Mouse (Mus musculus) liver, adult (tissue): ENCODE data around the gene Sp9.

Experiments
- GATA4 ChIP-seq: IDR thresholded peaks from 2 replicates; pipeline ENCODE4 v1.6.1; 2014; ENCODE audit warnings: mild to moderate bottlenecking, low read length; ENCODE audit not compliant: insufficient replicate concordance

The Sp9 gene

DNA sequence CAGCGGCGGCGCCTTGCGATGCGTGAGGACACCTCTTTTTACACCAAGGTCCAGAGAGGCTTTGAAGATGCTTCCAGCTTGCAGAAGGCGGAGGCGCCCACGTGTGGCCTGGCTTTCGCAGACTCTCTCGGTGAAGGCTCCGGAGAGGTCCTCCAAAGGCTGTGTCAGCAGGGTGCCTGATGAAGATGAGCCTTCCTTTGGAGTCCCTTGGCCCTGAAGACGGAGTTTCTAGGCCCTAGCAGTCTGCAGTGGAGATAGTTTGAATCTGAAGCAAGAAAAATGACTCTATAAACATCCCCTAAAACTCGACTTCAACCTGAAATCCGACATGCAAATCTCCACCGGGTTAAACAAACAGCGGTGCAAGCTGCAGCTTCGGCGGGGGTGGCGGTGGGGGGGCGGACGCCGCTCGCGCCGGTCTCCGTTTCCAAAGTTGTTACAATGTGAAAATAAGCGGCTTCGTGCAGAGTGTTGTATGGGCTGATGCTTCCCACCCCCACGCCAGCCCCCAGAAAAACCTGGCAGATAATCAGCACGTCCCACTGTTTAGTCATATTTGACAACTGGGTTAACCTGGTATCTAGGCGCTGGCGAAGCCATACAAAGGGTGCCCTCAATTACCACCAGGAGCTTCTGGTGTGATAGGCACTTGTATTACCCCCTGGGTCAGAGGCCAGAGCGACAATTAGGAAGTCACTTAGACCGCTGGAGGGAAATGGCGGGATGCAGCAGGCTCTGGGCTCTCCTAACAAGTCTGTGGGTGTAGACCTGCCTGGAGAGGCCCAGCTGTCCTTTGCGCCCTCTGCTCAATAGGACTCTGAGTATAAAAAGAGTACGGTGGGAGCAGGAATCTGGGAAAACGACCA is 899 bp upstream of the Sp9 start:
- no peak for TF ChIP-seq GATA4

GRCm38 (mm10) chr2:73272351-73273248 is 875 bp downstream of the Sp9 start:
- TF ChIP-seq GATA4 = no peak

DNA sequence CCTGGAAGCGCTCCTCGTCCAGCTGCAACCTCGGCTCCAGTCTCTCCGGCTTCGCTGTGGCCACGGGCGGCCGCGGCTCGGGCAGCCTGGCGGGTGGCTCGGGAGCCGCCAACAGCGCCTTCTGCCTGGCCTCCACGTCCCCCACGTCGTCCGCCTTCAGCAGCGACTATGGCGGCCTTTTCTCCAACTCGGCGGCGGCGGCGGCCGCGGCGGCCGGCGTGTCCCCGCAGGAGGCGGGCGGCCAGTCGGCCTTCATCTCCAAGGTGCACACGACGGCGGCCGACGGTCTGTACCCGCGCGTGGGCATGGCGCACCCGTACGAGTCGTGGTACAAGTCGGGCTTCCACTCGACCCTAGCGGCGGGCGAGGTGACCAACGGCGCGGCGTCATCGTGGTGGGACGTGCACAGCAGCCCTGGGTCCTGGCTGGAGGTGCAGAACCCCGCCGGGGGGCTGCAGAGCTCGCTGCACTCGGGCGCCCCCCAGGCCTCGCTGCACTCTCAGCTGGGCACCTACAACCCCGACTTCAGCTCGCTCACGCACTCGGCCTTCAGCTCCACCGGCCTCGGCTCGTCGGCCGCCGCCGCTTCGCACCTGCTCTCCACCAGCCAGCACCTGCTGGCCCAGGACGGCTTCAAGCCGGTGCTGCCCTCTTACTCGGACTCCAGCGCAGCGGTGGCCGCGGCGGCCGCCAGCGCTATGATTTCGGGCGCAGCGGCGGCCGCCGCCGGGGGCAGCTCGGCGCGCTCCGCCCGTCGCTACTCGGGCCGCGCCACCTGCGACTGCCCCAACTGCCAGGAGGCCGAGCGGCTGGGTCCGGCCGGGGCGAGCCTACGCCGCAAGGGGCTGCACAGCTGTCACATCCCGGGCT is 1.8 kb downstream of the Sp9 start:
- no peak for TF ChIP-seq GATA4

GRCm38 (mm10) chr2:73274119-73274920 is 2.6 kb downstream of the Sp9 start:
- TF ChIP-seq GATA4 = no peak

DNA sequence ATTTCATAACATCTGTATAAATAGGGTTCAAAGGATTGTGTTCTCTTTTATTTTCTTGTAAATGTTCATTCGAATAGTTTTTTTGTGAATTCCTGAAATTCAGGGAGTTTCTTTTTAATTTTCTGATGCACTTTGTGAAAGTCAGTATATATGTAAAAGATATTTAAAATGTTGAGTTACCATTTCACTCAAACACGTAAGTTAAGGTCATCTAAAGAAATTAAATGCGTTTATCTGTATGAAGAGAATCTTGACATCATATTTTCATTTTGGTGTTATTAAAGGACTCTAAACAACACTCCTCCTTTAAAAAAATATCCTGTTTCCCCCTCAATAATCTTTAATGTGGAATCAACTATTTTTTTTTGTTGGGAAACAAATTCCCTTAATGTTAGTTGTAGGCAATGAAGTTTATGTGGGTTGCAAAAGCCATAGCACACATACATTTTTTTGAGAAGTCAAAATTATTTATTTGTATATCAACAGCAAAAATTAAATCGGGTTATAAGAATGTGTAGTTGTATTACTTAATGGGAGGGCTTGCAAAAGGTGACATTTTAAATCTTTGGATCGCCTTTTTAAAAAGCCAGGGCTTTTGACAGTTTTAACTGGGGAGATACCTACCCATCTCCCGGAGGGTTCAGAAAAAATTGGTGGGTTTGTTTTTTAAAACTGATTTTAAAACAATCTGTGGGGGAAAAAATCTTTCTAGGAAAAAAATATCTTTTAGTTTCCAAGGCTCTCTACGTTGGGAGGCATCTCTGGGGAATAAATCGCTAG is 3.7 kb downstream of the Sp9 start:
- TF ChIP-seq GATA4 = no peak

GRCm38 (mm10) chr2:73276141-73276571 is 4.4 kb downstream of the Sp9 start:
- no peak for TF ChIP-seq GATA4

DNA sequence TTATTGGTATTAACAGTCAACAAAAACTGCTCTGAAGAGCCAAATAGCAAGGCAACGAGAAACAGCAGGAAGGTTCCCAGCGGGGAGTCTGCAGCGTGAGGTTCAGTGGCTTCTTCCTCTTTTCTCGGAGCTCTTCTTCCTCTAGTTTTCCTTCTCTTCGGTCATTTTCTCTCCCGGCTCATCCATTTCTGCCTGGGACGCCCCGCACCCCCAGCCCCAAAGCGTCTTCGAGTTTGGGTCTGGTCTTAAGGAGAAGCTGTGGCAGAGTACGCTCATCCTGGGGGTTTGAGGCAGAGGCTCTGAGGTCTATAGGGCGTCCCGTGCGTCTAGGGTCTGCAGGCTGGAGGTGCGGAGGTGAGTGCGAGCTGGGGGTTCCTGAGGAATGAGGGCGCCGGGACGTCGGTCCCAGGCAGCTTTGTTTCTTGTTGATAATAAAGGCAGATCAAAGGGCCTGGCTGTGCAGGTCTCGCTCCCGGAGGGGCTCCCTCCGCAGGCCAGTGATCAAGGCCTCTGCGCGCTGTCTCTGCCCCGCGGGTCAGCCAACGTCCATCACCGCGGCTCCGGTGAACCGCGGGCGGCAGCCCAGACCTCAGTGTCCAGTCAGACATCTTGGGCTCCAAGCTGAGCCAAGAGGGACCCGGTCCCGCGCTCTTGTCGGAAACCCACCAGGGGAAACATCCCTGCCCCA is 5.4 kb downstream of the Sp9 start:
- no peak for TF ChIP-seq GATA4

DNA sequence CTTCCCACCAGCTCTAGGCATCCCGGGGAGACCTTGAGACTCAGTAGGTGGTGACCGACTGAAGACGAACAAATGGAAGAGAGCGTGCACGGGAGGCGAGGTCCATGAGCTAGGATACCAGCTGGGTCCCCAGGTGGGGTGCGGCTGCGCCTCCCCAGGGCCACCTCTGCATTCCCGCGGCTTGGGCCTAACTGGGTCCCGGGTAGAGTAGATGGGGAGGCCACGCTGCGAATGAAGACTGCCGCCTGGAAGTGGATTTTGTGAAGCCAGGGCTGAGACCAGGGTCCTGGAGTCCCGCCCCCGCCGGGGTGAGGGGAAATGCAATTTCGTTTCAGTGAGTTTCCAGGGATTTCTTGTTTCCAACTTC is 6.0 kb downstream of the Sp9 start:
- TF ChIP-seq GATA4 = no peak

DNA sequence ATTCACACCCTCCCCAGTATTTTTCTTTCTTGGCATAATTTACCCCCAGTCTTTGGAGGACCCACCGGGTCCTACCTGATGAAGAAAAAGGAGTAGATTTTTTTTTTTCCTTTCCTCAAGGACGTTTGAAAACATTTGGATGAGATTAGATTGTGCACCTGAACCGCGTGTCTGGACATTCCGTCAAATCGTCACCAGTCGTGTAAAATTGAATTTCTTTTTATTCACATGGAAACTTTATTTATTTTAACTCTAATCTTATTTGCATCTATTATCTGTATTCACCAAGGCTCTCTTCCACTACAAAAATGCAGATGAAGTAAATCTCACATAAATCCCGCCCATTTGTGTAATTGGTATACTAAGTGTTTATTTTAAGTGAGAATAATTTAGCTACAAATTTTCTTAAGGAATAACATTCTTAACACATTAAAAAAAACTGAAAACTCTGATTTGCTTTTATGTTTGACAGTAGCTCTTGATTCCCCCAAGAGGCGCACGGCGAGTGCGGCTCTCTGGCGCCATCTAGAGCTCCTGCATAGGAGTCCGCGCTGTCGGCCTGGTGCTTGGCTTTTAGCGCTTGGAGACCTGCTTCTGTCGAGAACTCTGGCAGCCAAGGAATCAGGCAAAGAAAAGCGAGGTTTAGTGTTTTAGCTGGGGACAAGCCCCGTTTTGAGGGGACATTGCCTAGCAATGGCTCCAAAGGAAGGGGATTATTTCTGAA is 6.6 kb downstream of the Sp9 start:
- no peak for TF ChIP-seq GATA4

DNA sequence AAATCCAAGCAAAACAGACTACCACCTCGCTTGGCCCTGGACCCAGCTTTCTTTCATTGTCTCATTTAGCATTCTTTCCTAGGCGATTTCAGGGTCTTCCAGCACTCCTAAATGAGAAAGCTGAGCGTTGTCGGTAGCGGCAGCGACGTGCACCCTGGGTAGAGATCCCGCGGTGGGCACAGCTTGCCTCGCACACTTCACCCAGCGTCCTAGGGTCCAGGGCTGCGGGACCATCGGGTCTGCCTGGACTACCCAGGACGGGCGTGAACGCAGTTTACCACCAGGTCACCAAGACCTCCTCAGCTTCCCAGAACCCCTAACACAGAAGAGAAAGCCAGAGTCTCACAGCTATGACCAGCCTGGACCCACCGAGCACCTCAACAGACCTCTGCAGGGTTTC is 7.1 kb downstream of the Sp9 start:
- no peak for TF ChIP-seq GATA4

GRCm38 (mm10) chr2:73279271-73280038 is 7.7 kb downstream of the Sp9 start:
- TF ChIP-seq GATA4 = no peak

- TF ChIP-seq GATA4 = no peak
These were observed 8.8 kb downstream of the Sp9 start for GRCm38 (mm10) chr2:73280356-73281047.
